Mouse (Mus musculus) lung, embryonic 16.5 days (tissue): ENCODE results near the gene Pgm3. TPM values are rescaled to one million over a fixed set of nuclear protein-coding genes. Genes with fewer than 3 reads are reported as not detected.

Experiments used
- ATAC-seq: fragments of 200-750 bp; cut with Nextera tagmentation; 2 replicates; pipeline ENCODE4 v1.8.0; 2017; ENCODE audit warnings: low read depth, mild to moderate bottlenecking, moderate library complexity
- H3K27ac ChIP-seq: fragments of 300-500 bp; sonication (generic); 2 replicates; pipeline ENCODE4 v1.5.1; 2014; ENCODE audit warnings: mild to moderate bottlenecking, control low read depth, low read length
- H3K27me3 ChIP-seq: fragments of 300-500 bp; sonication (generic); 2 replicates; pipeline ENCODE4 v1.6.1; 2014; ENCODE audit warnings: low read depth, low read length, mixed read lengths; ENCODE audit not compliant: control insufficient read depth, insufficient read depth
- H3K36me3 ChIP-seq: fragments of 300-500 bp; sonication (generic); 2 replicates; pipeline ENCODE4 v1.6.1; 2014; ENCODE audit warnings: low read length; ENCODE audit not compliant: control insufficient read depth, insufficient read depth
- H3K4me1 ChIP-seq: fragments of 300-500 bp; sonication (generic); replicated peaks from 2 replicates; pipeline ENCODE4 v1.6.1; 2014; ENCODE audit warnings: low read length, mixed read lengths; ENCODE audit not compliant: control insufficient read depth, insufficient read depth
- H3K4me2 ChIP-seq: fragments of 300-500 bp; sonication (generic); 2 replicates; pipeline ENCODE4 v1.6.1; 2014; ENCODE audit warnings: low read depth, low read length, control low read depth
- H3K4me3 ChIP-seq: fragments of 300-500 bp; sonication (generic); 2 replicates; pipeline ENCODE4 v1.5.1; 2014; ENCODE audit warnings: mild to moderate bottlenecking, low read length, control low read depth
- H3K9ac ChIP-seq: fragments of 300-500 bp; sonication (generic); 2 replicates; pipeline ENCODE4 v1.6.1; 2014; ENCODE audit warnings: low read length, control low read depth
- H3K9me3 ChIP-seq: fragments of 300-500 bp; sonication (generic); 2 replicates; pipeline ENCODE4 v1.6.1; 2016; ENCODE audit warnings: low read length; ENCODE audit not compliant: control insufficient read depth
- WGBS: fragments of 180-500 bp; shearing (Covaris S2); extraction: QIAGEN DNeasy Blood & Tissue Kit; methylation state at CpG from one replicate; pipeline ENCODE4 v1.1.7; 2014; 5-methylcytosine and 5-hydroxymethylcytosine counted together
- polyA plus RNA-seq: library from polyadenylated mRNA; unstranded; fragments of >200 nt; fragmentation: Nextera tagmentation; extraction: Ambion mirVana; gene quantifications from 2 replicates; pipeline ENCODE4 v1.2.1, GENCODE M21; 2015

Gene Pgm3
- polyA plus RNA-seq, 1 experiment from 2014 or later: 41.1 TPM

- 3% methylated on average over 8 of the region's 8 CpGs for WGBS
- H3K4me1 ChIP-seq: peaks cover 20% of the 10 kb centered on the region
- H3K9me3 ChIP-seq: no peaks in the 10 kb centered on the region
- peaks cover 12% of the 10 kb centered on the region for H3K36me3 ChIP-seq
- H3K27me3 ChIP-seq: no peaks in the 10 kb centered on the region
- peak overlapping the region; percentile 74 for H3K9ac ChIP-seq
- peak overlapping the region; percentile 83 for H3K4me2 ChIP-seq
- peak overlapping the region; percentile 65 for H3K4me3 ChIP-seq
- no peak for ATAC-seq
- H3K27ac ChIP-seq: no peak overlapping the region
Observed at GRCm38 (mm10) chr9:86570946-86571345, 696 bp downstream of the Pgm3 start.

GRCm38 (mm10) chr9:86570261-86570890, 1.3 kb downstream of the Pgm3 start:
- peak overlapping the region; percentile 74; the same call in 1 of the 2 replicates for H3K9ac ChIP-seq
- H3K4me3 ChIP-seq: peak overlapping the region; percentile 65
- no peaks in the 10 kb centered on the region for H3K27me3 ChIP-seq
- peaks cover 13% of the 10 kb centered on the region for H3K36me3 ChIP-seq
- H3K27ac ChIP-seq: no peak overlapping the region
- peaks cover 20% of the 10 kb centered on the region for H3K4me1 ChIP-seq
- WGBS: 61% methylated on average over 10 of the region's 10 CpGs
- no peak for ATAC-seq
- H3K4me2 ChIP-seq: peak overlapping the region; percentile 83
- H3K9me3 ChIP-seq: no peaks in the 10 kb centered on the region

GRCm38 (mm10) chr9:86569314-86569910, 2.2 kb downstream of the Pgm3 start:
- Histone ChIP-seq H3K36me3 (peaks cover 19% of the 10 kb centered on the region), H3K9ac (no peak overlapping the region), H3K27me3 (no peaks in the 10 kb centered on the region), H3K4me2 (no peak overlapping the region), H3K4me1 (peaks cover 20% of the 10 kb centered on the region), H3K9me3 (no peaks in the 10 kb centered on the region), H3K27ac (no peak overlapping the region), H3K4me3 (no peak overlapping the region)
- WGBS: 58% methylated on average over 3 of the region's 3 CpGs
- ATAC-seq: no peak

- no peaks in the 10 kb centered on the region for H3K27me3 ChIP-seq
- peak; percentile 87 for ATAC-seq
- H3K4me2 ChIP-seq: no peak overlapping the region
- no peak overlapping the region for H3K9ac ChIP-seq
- H3K4me3 ChIP-seq: no peak overlapping the region
- H3K9me3 ChIP-seq: no peaks in the 10 kb centered on the region
- no peaks in the 10 kb centered on the region; the same call in 1 of the 2 replicates for H3K4me1 ChIP-seq
- H3K27ac ChIP-seq: peak overlapping the region; percentile 87
- 53% methylated on average over 3 of the region's 3 CpGs for WGBS
- peaks cover 33% of the 10 kb centered on the region for H3K36me3 ChIP-seq
Observed at GRCm38 (mm10) chr9:86560543-86560942, 11.1 kb downstream of the Pgm3 start.

GRCm38 (mm10) chr9:86554641-86555040, 17.0 kb downstream of the Pgm3 start:
- H3K36me3 ChIP-seq: peaks cover 28% of the 10 kb centered on the region
- ATAC-seq: no peak
- no peaks in the 10 kb centered on the region for H3K27me3 ChIP-seq
- no peak overlapping the region for H3K9ac ChIP-seq
- no peak overlapping the region for H3K27ac ChIP-seq
- 90% methylated on average over 4 of the region's 4 CpGs for WGBS
- H3K4me1 ChIP-seq: no peaks in the 10 kb centered on the region
- H3K4me2 ChIP-seq: no peak overlapping the region
- H3K4me3 ChIP-seq: no peak overlapping the region
- H3K9me3 ChIP-seq: no peaks in the 10 kb centered on the region

GRCm38 (mm10) chr9:86553886-86554285, 17.8 kb downstream of the Pgm3 start:
- H3K4me1 ChIP-seq: no peaks in the 10 kb centered on the region
- H3K4me2 ChIP-seq: no peak overlapping the region
- no peak overlapping the region for H3K4me3 ChIP-seq
- no peak overlapping the region for H3K27ac ChIP-seq
- WGBS: 79% methylated on average over 9 of the region's 9 CpGs
- H3K9me3 ChIP-seq: no peaks in the 10 kb centered on the region
- no peaks in the 10 kb centered on the region for H3K27me3 ChIP-seq
- ATAC-seq: no peak
- no peak overlapping the region for H3K9ac ChIP-seq
- H3K36me3 ChIP-seq: peaks cover 25% of the 10 kb centered on the region

- H3K9me3 ChIP-seq: no peaks in the 10 kb centered on the region
Observed at GRCm38 (mm10) chr9:86550717-86551116, 20.9 kb downstream of the Pgm3 start.

GRCm38 (mm10) chr9:86549637-86550162, 21.9 kb downstream of the Pgm3 start:
- no peaks in the 10 kb centered on the region for H3K9me3 ChIP-seq
- H3K27me3 ChIP-seq: no peaks in the 10 kb centered on the region
- H3K4me2 ChIP-seq: no peak overlapping the region
- H3K4me1 ChIP-seq: no peaks in the 10 kb centered on the region
- ATAC-seq: no peak
- 84% methylated on average over 5 of the region's 5 CpGs for WGBS
- no peak overlapping the region for H3K4me3 ChIP-seq
- H3K27ac ChIP-seq: no peak overlapping the region
- peaks cover 25% of the 10 kb centered on the region for H3K36me3 ChIP-seq
- H3K9ac ChIP-seq: no peak overlapping the region

More at GRCm38 (mm10) chr9:86550717-86551116, 20.9 kb downstream of the Pgm3 start:
- no peak overlapping the region for H3K27ac ChIP-seq
- no peak overlapping the region for H3K4me3 ChIP-seq
- H3K27me3 ChIP-seq: no peaks in the 10 kb centered on the region
- H3K36me3 ChIP-seq: peaks cover 25% of the 10 kb centered on the region
- ATAC-seq: no peak
- H3K4me2 ChIP-seq: no peak overlapping the region
- WGBS: 87% methylated on average over 3 of the region's 3 CpGs
- no peaks in the 10 kb centered on the region for H3K4me1 ChIP-seq
- no peak overlapping the region for H3K9ac ChIP-seq

GRCm38 (mm10) chr9:86544559-86544958, 27.1 kb downstream of the Pgm3 start:
- H3K27ac ChIP-seq: no peak overlapping the region
- H3K4me3 ChIP-seq: no peak overlapping the region
- H3K9ac ChIP-seq: no peak overlapping the region
- no peaks in the 10 kb centered on the region for H3K9me3 ChIP-seq
- no peaks in the 10 kb centered on the region for H3K4me1 ChIP-seq
- ATAC-seq: no peak
- H3K4me2 ChIP-seq: no peak overlapping the region
- 69% methylated on average over 1 of the region's 1 CpGs for WGBS
- no peaks in the 10 kb centered on the region for H3K27me3 ChIP-seq
- peaks cover 26% of the 10 kb centered on the region for H3K36me3 ChIP-seq
